Mouse (Mus musculus) lung, postnatal 25 days (tissue): Measurements from ENCODE around the gene Plxnb2.
A peak's percentile ranks its signal among the peaks of the same experiment; 100 is the strongest.

ENCODE experiments used
- DNase-seq: peaks from one replicate; pipeline ENCODE4 v3.0.0; 2022; ENCODE audit warnings: low spot score

The Plxnb2 gene

DNA sequence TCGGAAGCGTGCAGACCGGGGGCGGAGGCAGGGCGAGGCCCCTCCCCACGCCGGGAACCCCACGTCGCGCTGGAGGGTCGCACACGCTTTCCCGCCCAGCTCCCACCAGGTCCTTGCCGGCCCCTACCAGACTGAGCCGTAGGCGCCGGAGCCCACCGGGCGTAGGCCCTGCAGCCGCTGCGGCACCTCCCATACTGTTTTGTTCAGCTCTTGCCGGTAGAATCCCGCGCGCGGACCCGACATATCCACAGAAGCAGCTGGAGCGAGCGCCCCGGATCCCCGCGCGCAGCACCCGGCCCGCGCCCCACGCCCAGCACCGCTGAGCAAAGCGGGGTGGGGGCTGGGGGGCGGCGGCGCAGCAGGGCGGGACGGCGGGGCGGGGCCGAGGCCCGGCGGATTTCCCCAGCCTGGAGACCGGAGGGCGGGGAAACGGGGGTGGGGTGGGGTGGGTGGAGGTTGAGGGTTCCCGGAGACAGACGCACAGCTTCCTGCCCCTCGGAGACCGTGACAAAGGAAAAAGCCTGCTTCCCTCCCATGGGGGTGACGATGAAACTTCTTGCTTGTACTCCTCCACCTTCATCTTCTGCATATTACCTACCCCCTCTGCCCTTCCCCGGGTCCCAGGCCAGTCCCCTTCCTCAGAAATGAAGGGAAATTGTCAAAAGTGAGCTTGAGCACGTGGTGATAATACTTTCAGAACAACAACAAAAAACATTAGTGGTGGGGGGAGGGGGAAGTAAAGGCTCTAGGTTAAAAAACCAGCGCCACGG lies 31.1 kb downstream of the Plxnb2 start, which contains the start of gene Mapk11:
Gene Mapk11, minus strand, starts transcription at position 358 of the 770 bp plus-strand sequence.
- DNase-seq = peak; percentile 47

DNA sequence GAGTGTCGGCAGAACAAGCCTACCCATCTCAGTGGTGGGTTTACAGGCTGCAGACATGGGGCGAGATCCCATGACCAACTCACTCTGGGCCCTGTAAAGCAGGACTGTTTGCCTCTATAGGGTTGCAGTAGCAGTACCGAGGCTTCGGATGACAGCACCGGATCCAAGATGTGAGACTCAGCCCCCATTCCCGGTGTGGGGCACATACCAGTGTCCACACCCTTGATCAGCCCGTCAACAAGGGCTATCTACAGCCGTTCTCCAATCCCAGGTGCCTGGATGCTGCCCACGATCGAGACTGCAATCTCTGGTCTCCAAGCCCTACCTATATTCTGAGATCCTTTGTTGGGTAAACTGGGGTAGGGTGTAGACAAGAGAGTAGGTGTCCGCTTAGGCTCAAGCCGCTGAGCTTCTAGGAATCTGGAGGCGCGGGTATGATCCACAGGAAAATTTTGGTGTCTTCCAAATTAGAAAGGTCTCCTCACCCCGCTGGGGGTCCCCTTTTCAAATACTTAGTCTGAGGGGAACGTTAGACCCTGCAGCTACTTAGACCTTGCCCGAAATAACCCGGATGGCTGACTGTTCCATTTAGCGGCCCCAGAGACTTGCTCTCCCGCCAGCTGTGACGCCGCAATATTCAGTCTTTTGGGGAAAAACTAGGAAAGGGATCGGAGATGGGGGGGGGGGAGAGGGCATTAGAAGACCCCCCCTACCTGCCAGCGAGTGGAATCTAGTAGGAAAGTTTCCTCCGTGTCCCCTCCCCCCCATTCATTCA lies 31.9 kb downstream of the Plxnb2 start:
- no peak for DNase-seq

DNA sequence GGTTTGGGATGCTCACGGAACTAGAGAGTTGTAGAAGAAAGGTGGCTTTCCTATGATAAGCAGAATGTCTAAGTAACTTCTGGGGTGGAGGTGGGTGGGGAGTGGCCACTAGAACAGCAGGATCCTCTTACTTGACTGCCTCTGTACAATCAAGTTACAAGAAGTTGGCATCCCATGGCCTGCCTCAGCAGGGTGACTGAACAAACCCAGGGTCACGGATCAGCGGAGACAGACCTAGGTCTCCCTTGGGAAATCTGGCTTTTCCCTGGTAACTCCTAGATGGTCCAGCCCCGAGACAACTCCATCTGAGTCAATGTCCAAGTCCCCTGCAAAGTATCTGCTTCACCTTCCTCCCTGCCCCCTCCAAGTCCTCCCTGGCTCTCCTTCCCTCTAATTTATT lies 32.7 kb downstream of the Plxnb2 start:
- no peak for DNase-seq

DNA sequence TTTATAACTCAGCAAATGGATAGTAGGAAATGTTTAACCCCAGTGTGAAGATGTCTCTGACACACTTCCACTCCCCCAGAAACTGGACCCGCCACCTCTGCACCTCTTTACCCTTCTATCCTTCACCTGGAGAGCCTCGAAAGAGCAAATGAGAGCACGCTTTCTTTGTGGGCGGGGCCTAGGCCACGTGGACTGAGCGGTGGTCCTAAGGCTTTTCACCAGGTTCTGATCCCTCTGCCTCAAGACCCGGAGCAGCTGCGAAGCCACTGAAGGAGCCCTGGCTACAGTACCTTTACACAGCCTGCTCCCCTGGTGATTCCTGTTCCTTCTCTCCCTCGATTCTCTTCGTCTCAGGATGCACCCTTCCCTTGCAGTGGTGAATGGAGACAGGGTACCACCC lies 33.1 kb downstream of the Plxnb2 start:
- DNase-seq = no peak

DNA sequence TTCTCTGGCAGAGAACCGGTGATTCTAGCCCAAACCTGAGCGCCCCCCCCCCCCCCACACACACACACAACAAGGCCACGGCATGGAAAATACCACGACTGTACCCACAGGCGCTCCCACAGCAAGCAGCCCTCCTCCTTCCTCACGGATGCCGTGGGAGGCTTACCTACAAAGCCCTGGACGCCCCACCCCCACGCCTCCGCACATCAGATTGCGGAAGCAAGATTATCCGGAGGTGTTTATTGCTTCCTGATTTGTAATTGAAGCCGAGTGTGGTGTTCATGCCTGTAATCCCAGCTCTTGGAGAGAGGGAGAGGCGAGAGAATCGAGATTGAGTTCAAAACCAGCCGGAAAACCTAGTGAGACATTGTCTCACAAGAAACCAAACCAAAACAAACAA lies 33.6 kb downstream of the Plxnb2 start:
- peak; percentile 54 for DNase-seq

DNA sequence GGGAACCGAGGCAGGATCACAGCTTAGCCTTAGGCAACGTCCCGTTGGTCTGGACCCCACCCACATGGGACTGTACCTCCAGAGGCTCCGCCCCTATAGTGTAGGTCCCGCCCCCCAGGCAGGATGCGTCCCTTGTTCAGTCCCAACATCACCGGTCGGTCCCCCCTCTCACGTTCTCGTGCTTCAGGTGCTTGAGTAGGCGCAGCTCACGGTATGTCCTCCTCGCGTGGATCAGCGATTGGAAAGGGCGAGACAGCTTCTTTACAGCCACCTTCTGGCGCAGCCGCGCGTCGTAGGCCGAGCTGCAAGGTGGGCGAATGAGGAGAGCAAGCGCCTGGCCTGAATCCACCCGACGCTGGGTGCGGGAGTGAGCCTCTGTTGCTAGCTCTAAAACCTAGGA lies 34.1 kb downstream of the Plxnb2 start:
- peak; percentile 52 for DNase-seq

DNA sequence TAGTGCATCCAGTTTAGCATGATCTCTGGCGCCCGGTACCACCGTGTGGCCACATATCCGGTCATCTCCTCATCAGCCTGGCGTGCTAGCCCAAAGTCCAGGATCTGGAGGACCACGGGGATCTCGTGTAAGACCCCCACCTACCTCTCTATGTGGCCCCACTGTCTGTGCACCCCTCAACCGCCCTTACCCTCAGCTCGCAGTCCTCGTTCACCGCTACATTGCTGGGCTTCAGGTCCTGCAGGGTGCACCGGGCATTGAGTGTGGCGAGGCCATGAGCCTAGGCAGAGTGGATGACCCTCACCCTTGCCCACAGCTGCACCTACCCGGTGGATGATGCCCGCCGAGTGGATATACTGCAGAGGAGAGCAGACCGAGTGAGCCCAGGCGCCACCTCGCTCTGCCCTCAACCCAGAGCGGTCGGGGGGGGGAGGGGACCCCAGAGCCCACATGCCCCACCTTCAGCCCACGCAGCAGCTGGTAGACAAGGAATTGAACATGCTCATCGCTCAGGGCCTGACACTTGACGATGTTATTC lies 34.7 kb downstream of the Plxnb2 start:
- DNase-seq = no peak

DNA sequence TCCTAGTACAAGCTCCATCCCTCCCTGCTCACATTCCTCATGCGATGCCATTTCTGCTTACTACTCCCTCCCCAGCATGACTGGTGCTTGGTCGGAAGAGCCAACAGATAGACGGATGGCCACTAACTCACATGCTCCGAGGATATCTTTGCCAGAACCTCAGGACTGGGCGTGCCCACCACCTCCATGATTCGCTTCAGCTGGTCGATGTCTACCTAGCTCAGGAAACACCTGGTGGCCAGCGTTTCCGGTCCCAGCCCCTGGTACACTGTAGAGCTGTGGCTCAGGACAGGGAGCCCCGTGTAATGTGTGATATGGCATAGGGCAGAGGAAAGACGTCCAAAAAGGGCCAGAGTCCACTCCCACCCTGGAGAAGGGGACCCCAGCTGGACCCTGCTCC lies 35.6 kb downstream of the Plxnb2 start:
- no peak for DNase-seq

DNA sequence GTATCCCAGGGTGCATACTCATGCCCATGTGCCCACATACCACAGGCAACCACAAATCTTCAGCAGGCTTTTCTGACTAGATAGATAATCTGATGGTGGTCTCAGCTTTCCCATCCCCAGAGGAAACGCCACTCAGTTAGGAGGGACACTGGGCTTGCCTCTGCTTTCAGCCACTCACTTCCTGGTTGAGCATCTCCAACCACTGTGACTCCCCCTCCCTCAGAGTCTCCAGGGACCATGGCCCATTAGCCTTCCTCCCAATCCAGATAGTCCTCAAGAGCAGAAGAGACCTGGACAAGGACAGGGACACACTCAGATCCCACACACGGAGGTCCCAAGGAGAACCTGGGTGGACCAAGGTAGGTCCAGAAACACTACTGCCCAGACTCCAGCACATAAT lies 37.5 kb downstream of the Plxnb2 start:
- no peak for DNase-seq

DNA sequence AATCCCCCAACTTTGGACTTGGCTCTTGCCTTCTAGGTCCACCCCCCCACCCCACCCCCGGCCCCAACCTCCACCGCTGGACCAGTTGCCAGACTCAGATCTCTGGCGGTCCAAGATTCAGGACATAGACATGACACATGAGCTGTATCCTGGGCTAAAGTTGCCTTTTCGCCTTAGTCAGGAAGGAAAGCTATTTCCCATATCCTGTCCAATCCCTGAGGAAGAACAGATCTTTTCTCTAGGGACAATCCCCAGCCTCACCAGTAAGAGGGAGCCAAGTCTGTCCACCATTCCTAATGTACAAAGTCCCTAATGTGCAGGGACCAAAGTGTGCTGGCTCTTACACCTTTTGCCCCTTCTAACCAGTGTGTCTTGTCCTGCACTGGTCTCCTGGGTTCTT lies 38.7 kb downstream of the Plxnb2 start:
- no peak for DNase-seq

DNA sequence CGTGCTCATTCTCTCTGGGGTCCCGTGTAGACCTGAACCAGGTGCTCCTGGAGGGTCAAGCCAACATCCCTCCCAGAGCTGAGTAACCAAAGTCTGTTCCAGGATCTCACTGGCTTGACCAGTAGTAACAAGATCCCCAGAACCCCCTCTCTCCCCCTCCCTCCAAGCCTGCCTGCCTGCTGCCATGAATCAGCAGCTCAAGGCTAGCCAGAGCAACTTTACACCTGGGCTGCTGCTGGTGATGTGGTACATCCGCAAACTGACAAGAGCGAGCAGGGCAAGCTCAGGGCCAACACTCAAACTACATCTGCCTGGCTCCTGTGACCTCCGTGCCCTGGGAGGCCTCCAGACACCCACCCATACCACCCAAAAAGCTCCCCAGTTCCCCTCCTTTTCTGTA lies 39.1 kb downstream of the Plxnb2 start:
- DNase-seq = no peak

DNA sequence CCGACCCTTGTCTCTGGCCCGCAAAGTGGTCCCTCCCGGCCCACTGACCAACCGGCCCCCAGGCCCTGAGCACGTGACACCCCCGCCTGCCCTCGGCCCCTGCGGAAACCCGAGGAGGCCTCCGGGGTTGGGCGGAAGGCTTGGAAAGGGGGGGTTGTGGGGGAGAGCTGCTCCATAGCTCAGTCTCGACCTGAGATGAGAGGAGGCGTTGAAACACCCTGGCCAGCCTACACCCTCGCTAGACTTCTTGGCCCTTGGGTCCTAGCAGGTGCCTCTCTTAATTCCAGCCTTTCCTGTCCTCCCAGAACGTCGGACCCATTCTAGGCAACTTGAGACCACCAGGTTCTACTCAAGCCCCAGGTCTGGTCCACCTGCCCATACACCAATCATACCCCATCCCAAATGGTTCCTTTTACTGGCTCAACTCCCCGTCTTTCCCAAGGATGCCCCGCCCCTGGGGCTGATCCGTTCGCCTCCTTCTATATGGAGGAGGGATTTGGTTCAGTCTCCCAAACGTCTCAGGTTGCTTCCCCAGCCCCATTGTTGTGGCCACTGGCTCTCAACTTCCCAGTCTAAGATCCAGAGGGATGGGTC lies 39.8 kb downstream of the Plxnb2 start, which contains the start of gene Mapk12:
Gene Mapk12, minus strand, starts transcription at position 45 of the 594 bp plus-strand sequence.
- peak; percentile 76 for DNase-seq

DNA sequence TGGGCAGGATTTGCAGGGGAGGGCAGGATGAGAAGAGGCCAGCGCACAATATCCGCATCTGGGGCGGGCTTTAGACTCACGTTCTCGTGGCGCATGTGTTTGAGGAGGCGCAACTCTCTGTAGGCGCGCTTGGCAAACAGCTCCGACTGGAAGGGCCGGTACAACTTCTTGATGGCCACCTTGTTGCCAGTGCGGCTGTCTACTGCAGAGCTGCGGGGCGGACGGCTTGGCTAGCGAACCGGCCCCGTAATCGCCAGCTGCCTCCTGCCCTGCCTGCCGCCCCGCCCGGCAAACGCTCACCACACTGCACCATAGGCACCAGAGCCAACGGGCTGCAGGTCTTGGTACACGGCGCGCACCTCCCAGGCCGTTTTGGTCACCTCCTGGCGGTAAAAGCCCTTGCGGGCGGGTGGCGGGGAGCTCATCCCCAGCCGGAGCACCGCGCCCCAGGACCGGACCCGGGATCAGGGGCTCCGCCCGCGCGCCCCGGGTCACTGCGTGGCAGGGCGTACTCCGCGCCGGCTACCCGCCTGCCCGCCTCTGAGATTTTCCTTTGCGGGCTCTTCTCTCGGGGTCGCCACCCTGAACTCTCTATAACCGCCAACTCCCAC lies 40.4 kb downstream of the Plxnb2 start:
- DNase-seq = peak; percentile 70

DNA sequence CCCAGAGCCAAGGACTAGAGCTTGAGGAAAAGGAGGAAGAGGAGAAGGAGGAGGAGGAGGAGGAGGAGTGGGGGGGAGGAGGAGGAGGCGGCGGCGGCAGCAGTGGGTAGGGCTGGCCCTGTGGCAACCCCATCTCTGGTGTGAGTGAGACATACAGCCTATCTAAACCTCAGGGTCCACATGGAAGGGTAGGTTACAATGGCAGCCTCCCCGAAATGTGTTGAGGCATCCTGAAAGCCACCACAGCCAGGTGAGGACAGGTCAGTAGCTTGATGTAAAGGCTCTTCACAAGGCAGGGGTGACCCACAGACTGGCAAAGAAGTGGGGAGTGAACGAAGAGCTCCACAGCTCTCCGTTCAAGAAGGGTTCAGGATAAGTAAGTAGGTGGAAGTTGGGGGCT lies 42.1 kb downstream of the Plxnb2 start:
- DNase-seq = no peak

DNA sequence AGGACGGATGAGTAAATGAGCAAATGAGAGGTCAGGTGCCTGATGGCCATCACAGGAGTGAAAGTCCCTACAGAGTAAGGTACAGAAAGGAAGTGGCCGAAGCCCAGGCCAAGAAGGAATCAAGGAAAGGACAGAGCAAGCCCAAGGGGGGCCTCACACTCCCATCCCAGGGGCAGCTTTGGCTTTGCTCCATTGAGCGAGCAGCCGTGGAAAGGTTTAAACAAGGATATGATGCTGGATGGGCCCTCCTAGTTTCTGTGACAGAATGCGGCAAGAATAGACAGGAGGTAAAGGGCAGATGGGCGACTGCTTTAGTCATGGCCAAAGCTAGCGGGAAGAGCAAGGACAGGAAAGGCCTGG lies 42.6 kb downstream of the Plxnb2 start:
- no peak for DNase-seq

DNA sequence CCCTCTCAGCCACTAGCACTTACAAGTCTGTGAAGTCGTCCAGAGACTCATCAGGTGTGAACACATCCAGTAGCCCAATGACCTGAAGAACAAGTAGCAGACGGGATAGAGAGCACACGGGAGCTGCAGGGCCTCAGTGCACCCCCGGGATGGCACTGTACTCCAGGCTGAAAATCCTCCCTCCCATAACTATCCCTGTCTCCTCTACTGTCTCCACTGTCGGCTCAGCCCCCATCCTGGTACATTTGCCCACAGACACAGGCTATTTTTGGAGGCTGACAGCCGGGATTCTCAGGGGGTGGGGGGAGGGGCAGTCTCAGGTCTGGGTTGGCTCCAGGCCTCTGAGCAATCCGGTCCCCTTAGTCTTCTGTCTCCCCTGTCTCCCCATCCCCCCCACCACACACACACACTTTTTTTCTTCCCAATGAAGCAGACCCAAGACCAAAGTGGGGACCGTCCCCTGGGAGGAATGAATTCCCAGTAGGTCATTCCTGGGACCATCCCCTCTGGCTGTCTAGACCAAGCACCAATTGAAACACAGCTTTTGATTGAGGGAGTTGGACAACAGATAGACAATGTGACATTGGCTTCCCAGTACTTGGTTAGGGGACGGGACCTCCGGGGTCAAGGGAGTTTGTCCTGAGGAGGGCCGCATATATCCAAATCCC lies 43.1 kb downstream of the Plxnb2 start:
- no peak for DNase-seq

DNA sequence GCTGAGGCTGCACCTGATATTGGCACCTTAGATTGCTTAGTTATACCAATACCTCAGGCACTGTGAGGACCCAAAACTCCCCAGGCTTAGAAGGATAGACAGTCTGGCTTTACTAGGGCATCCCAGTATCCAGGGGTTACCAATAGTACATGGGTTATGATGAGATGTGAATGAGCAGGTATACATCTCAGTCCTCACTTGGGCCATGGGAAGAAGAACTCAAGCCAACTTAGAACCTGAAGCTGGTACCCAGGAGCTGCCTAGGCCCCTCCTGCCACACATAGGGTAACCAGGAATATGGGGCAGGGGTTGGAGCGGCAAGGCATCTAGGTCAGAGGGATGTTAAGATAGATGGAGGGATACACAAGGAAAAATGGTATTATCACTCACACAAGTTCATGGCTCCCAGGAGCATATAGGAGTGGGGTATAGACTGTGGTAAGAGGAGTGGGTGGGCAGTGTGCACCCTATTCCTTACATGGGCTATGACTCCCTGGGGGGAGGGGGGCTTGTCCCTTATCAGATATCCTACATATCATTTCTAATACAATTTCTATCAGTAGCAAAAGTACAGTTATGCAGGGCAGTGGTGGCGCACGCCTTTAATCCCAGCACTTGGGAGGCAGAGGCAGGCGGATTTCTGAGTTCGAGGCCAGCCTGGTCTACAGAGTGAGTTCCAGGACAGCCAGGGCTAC lies 44.0 kb downstream of the Plxnb2 start:
- no peak for DNase-seq

DNA sequence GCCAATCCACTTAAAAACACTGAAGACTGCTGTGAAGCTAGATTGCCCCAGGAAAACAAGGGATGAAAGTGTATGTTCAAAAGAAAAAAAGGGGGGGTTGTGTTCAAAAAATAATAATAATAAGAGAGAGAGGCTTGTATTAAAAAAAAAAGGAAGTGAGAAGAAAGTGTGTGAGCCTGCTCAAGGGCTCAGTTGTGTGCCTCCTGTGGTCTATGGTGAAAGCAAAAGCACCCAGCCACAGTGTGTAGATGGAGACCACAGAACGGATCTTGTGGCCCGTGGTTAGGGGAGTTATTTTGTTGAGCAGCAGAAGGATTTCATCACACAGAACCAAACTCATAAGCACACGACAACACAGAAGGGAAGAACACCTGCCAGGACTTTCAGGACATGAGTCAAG lies 49.3 kb downstream of the Plxnb2 start:
- DNase-seq = peak; percentile 76

DNA sequence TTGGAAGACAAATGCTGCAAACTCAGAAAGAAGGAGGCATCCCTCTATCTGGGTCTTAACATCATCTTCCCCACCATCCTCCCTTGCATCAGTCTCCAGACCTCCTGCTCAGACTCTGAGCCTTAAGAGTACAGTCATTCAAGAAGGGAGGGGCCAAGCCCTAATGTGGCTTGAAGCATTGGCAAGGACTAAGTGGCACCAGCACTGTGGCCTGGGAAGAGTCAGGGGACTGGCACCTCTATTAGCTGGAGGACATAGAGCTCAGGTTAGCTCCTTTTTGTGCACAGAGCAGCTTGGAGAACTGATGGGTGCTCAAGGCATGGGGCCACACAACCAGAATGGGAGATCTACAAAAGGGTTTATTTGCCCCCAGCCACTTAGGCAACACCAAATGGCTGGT lies 50.3 kb downstream of the Plxnb2 start:
- no peak for DNase-seq

DNA sequence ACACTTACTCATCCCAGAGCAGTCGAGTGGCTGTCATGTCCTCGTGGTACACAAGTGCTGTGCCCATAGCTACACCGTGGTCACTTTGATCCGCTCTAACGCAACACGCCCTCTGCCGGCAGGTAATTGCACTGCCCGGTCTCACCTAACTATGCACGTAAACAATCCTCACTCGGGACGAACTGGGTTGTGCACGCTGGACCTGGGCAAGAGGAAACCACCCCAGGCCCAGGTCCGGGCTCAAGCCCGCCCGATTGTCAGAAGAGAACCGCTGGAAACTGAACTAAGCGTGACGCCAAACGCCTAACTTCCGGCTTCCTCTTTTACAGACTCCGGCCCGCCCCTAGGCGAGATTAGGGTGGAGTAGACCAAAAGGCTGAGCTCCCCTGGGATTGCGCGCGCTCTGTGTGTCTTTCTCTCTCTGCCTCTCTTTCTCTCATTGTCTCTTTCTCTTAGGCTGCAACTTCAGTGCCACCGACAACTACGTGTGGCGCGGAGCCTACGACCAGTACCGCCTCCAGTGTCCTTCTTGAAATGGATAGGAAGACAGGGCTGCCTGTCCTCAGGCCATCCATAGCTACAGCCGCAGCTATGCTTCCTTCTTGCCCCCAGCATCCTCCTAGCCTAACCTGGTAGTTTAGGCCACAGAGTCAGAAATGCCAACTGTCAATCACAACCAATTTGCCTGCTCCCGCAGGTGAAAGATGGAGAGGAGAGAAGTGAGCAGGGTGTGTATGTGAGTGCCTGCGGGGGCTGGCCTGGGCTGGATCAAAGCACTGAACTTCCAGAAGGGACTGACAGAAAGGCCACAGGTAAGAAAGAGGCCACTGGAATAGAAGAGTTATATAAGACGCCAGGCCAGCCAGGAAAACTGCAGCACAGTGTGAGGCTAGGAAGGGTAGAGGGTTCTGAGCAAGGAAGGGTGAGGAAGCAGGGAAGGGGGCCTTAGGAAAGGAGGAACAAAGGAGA lies 51.9 kb downstream of the Plxnb2 start, which contains the start of gene Hdac10:
Gene Hdac10, minus strand, starts transcription at position 319 of the 969 bp plus-strand sequence.
- DNase-seq = peak; percentile 87
